9 mouse cellular contexts compared by ENCODE assay signal in genomic region chr9:28569041-28569522, GRCm38 (mm10).
DNase-seq lines count a peak whose midpoint lies in the region; ATAC-seq lines count a peak whose summit lies in the region.
"Had no signal": no experiment of that assay in that cellular context is flagged by ENCODE, and none has a peak within 500 bp of the region (broad histone marks: within the 10 kb centered on the region; RNA-seq: fewer than 3 reads in every experiment).

No protein-coding gene starts in this region.

- DNase-seq in forebrain, embryonic 10.5 days (ENCODE audit: extremely low spot score, low spot score) = no peak
- no peak for DNase-seq in forebrain, embryonic 11.5 days (ENCODE audit: low spot score)
- DNase-seq in layer of hippocampus, adult 11-12 months (ENCODE audit: low spot score) = peak; percentile 11
- DNase-seq in layer of hippocampus, adult 8-10 months (ENCODE audit: low spot score in 2 of 2) = no peak
- peak; percentile 94 for DNase-seq in cerebellum, adult 9-10 months
- no peak for DNase-seq in c-Kit-positive CD71-positive TER-119-positive erythroid progenitor cells, embryonic 14.5 days (ENCODE audit: low spot score)
- no peak for DNase-seq in thymus, postnatal 14 days

- H3K36me3 ChIP-seq in forebrain, embryonic 10.5 days (replicated peaks) = no peaks in the 10 kb centered on the region
- H3K36me3 ChIP-seq in forebrain, embryonic 11.5 days (ENCODE audit: control insufficient read depth, insufficient read depth, low read length) = no peaks in the 10 kb centered on the region
- no peaks in the 10 kb centered on the region for H3K36me3 ChIP-seq in megakaryocyte, embryonic 14.5 days (replicated peaks; ENCODE audit: low read length)

- H3K9ac ChIP-seq in forebrain, embryonic 11.5 days (ENCODE audit: low read length) = no peak overlapping the region

- no peaks in the 10 kb centered on the region for H3K9me3 ChIP-seq in forebrain, embryonic 10.5 days
- no peaks in the 10 kb centered on the region for H3K9me3 ChIP-seq in forebrain, embryonic 11.5 days (ENCODE audit: control insufficient read depth, low read length)
- H3K9me3 ChIP-seq in megakaryocyte, embryonic 14.5 days = no peaks in the 10 kb centered on the region

- peaks cover 14% of the 10 kb centered on the region for H3K4me1 ChIP-seq in forebrain, embryonic 10.5 days
- H3K4me1 ChIP-seq in forebrain, embryonic 11.5 days (replicated peaks; ENCODE audit: control insufficient read depth, insufficient read depth, low read length) = no peaks in the 10 kb centered on the region
- H3K4me1 ChIP-seq in megakaryocyte, embryonic 14.5 days = peaks cover 6% of the 10 kb centered on the region; the same call in 1 of the 2 replicates

- H3K27me3 ChIP-seq in forebrain, embryonic 10.5 days (ENCODE audit: poor library complexity, severe bottlenecking) = no peaks in the 10 kb centered on the region
- no peaks in the 10 kb centered on the region for H3K27me3 ChIP-seq in forebrain, embryonic 11.5 days (ENCODE audit: control insufficient read depth, insufficient read depth, low read length)
- H3K27me3 ChIP-seq in megakaryocyte, embryonic 14.5 days (replicated peaks) = no peaks in the 10 kb centered on the region

- no peak for ATAC-seq in forebrain, embryonic 11.5 days (replicated peaks; ENCODE audit: low FRiP score)

- peak overlapping the region; percentile 20; the same call in 1 of the 2 replicates for H3K27ac ChIP-seq in forebrain, embryonic 10.5 days
- H3K27ac ChIP-seq in forebrain, embryonic 11.5 days (ENCODE audit: low read depth, low read length) = no peak overlapping the region
- H3K27ac ChIP-seq: macrophage had no signal

- 35% methylated on average over 8 of the region's 8 CpGs for WGBS in forebrain, embryonic 10.5 days
- WGBS in forebrain, embryonic 11.5 days = 29% methylated on average over 8 of the region's 8 CpGs

- H3K4me2 ChIP-seq in forebrain, embryonic 11.5 days (ENCODE audit: low read depth, low read length, severe bottlenecking) = no peak overlapping the region

- no peak overlapping the region for H3K4me3 ChIP-seq in forebrain, embryonic 10.5 days
- no peak overlapping the region for H3K4me3 ChIP-seq in forebrain, embryonic 11.5 days (ENCODE audit: low read depth, low read length)
- peak overlapping the region; percentile 75 for H3K4me3 ChIP-seq in megakaryocyte, embryonic 14.5 days (replicated peaks)

Comparison
In these comparisons a context has a peak if more than half of its experiments do, and no peak if none do; other contexts are left out.
1. DNase-seq: peak in layer of hippocampus, adult 11-12 months (single experiment) and cerebellum, adult 9-10 months (single experiment); none in forebrain, embryonic 10.5 days (single experiment), forebrain, embryonic 11.5 days (single experiment), layer of hippocampus, adult 8-10 months (0 of 2), c-Kit-positive CD71-positive TER-119-positive erythroid progenitor cells, embryonic 14.5 days (single experiment) and thymus, postnatal 14 days (single experiment).